Mouse (Mus musculus) lung, postnatal 0 days (tissue): Measurements from ENCODE around the gene Ackr4.
A peak's percentile ranks its signal among the peaks of the same experiment; 100 is the strongest.

Source experiments
- CTCF ChIP-seq: IDR thresholded peaks from 2 replicates; pipeline ENCODE4 v1.5.1; 2016; ENCODE audit warnings: antibody characterized with exemption, mild to moderate bottlenecking
- EP300 ChIP-seq: IDR thresholded peaks from 2 replicates; pipeline ENCODE4 v1.6.1; 2016; ENCODE audit warnings: antibody characterized with exemption, mild to moderate bottlenecking, control low read depth

DNA sequence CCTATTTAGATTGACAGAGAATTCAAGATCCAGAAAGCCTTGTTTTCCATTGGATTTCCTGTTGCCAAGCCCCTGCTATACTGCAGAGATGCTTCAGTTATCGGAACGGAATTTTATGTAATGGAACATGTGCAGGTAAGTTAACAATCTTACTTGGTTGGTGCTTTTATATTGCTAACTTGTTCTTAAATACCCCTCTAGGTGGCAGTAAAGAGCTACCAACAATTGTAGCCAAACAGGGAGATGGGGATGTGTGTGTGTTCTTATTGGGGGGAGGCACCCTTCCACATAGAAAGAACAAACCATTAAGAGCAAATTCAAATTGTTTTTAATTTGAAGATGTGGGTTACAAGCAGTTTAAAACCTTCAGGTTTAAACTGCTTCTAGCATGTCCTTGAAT is 50.9 kb downstream of the Ackr4 start:
- TF ChIP-seq CTCF (peak; percentile 68), EP300 (no peak)
